Mouse (Mus musculus): ENCODE data around the gene Txn2.

Gene Txn2

DNA sequence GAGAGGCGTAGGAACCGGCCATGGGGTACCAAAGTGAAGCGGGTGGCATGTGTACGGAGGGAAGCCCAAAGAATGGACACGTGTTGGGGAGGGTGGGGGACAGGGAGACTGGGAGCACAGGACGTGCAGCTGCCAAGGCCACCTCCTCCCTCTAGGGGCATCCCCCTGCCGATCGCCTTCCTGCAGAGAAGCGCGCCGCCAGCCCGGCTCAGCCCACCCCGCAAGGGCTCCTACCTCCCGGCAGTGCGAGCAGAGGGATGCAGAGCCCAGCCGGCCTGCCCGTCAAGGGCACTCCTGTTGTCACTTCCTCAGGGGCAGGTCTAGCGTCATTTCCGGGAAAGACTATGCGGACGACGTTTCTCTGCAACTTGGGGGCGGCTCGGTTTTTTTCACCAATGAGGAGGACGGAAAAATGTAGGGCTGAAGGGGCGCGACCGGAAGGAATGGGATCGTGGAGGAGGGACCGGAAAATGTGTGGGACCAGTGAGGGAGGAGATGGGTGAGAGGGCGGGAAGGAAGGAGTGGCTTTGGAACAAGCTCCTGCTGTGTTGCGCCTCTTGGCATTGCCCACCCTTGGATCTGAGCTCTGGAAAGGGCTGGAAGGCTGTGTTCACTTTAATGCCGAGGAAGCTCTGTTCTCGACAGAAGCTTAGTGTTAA, at the start of gene Txn2:
Gene Txn2, minus strand, starts transcription at position 334 of the 659 bp plus-strand sequence.
- peak; percentile 98 to 99 for DNase-seq (ENCODE audit: low spot score in 2 of 2)

DNA sequence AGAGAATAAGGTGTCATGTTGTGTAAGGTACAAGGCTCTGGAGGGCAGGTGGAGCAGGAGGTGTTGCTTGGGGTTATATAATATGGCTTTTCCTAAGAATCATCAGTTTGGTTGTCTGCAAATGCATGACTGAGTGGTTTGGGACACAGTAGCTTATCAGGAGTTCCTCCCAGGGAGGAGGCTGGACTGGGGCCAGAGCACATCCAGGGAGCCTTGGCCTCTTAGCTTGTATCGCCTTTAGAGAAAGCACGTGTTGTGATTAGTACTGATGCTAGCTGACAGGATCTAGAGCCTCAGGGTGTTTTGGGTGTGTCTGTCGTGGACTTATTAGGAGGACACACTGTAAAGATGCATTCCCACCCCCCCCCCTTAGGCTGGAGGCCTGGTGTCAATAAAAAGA, 48.9 kb upstream of the Txn2 start:
- no peak for DNase-seq (ENCODE audit: low spot score in 2 of 2)

DNA sequence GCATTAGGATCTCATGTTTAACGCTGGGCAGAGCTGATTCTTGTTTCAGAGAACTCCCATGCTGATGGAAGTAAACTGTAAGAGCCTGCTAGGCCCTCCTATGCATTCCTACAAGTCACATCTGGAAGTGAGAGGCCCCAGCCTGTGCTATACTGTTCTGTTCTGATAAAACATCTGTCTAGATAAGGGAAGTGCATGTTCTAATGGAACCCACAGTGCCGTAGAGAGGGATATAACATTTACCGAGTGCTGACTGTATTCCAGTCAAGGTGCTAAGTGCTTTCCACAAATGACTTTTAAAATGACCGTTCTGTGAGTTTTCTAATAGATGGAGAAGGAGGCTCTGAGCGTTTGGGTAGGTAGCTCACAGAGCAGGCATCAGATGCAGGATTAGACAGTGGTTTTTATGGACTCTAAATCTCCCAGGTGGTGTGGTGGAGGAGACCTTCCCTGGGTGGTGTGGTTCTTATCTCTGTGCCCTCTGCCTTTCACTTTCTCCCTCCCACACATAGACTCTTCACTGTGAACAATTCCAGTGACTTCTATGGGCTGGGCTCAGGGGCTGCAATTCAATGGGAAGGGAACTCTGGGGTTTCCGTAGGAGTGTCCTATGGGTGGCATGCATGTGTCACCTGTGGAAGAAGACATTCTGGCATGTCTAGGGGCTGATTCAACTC, 45.5 kb upstream of the Txn2 start:
- DNase-seq (ENCODE audit: low spot score in 2 of 2), result no peak

DNA sequence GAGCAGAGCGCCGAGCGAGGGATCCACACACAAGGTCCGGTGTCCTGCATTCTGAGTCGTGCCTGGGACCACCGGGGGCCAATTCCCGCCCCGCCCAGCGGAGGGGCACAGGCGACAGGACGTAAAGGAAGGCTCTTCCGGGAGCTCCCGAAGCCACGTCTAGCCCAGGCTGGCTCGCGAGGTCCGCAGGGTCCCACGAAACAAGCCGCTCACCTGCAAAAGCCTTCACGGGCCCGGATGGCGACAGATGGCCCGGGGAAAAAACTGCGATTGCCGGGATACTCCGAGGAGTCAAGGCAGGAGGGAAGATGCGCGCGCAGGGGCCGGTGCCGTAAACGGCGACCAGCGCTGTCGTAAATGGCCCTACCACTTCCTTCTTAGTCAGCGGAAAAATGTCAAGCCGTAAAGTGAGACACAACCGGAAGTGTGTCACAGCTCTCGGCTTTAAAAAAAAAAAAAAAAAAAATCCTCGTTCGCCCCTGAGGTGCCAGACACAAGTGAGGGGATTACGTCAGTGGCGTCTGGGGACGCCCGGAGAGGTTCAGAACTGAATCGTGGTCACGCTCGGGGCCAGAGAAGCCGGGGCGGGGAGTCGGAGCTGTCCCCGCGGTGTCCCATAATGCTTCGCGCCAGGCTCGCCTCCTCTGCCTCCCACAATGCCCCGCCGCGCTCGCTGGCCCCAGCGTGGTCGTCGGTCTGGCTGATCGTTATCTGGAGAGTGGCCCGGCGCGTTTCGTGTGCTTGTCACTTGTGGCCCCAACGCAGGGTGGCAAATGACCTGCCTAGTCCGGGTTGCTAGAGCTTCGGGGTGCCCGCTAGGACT, 41.9 kb upstream of the Txn2 start, which contains the start of gene Eif3d:
Gene Eif3d, minus strand, starts transcription at position 344 of the 823 bp plus-strand sequence.
- peak; percentile 93 to 99 for DNase-seq (ENCODE audit: low spot score in 2 of 2)

DNA sequence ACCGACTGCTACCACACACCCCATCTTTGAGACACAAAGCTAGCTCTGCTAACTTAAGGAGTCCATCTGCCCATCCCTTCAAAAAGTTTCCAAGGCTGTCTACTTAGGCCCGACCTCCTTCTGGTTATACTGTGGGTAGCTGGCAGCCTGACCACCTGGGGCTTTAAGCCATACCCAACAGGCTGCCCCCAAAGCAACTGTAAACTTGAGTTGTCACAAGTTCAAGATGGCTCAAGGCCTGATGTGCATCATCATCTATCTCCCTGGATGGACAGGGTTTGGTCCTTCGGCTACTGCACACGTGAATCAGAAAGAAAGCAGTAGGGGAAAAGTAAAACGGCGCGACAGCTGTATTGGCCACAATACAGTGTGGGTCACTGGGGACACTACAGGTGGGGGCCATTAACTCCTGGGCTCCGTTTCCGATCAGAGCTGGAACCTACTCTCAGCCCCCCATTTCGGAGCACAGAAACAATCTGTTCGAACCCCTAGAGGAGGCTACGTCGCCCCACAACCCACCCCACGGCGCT, 41.2 kb upstream of the Txn2 start:
- no peak for DNase-seq (ENCODE audit: low spot score in 2 of 2)

DNA sequence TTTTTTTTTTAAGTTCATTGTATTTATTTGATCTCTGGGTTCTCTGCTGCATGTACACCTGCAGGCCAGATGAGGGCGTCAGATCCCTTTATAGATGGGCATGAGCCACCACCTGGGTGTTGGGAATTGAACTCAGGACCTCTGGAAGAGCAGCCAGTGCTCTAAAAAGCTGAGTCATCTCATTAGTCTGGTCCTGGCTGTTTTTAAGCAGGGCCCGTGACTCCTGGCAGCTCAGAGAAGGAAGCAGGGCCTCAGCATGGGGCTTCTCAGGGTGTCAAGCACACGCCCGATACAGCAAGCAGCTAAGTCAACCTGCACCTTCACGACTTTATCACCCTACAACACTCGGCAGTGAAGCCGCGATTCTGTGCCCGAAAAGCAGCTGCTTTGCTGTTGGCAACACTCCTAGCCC, 36.3 kb upstream of the Txn2 start:
- no peak for DNase-seq (ENCODE audit: low spot score in 2 of 2)

DNA sequence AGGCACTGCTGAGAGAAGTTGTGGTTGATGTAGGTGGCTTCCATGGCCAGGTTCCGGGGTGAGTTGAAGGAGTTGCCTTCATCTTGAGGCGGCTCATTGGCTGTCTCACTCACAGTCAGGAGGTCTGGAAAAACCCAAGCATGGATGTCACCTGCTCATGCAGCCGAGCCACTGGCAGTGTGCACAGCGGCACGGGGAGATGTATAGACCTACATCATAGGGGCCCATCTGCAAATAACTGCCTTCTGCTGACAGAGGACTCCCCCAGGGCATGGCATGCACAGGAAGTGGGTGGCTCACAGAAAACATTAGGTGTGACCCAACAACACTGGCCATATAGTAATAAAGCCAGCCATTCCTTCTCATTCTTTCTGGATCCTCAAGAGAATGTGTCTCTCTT, 33.6 kb upstream of the Txn2 start:
- no peak for DNase-seq (ENCODE audit: low spot score in 2 of 2)

DNA sequence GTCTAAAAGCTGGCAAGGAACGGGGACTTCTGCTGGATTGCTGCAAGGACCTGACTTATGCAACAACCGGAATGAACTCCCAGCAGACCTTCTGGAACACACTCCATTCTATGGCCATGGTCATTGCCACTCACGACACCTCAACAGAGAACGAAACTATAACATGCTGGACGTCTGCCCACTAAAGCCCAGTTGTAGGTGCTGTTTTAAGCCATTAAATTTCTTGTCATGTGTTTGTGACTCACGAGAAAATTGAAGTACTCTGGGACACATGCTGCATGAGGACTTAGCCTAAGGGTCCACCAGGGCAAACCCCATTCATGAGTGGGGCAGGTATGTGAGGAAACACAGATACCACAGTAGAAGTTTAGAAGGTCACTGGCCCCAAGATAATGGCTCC, 31.9 kb upstream of the Txn2 start:
- no peak for DNase-seq (ENCODE audit: low spot score in 2 of 2)

DNA sequence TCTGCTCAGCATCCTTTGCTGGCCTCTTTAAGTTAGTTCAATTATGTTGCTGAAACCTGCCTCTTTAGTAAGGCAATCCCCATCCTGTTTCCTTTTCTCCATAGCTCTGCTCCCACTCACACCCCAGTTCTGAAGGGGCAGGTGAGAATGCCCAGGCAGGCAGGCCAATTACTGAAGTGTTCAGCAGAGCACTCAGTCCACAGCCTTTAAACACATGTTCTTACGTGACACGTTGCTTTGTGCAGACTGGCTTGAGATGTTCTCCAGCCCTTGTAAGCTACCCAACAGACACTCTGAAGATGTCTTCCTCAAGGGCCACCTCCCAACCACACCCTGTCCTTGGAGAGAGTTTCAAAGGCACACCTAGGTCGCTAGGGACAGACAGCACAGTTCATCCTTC, 29.3 kb upstream of the Txn2 start:
- no peak for DNase-seq (ENCODE audit: low spot score in 2 of 2)

DNA sequence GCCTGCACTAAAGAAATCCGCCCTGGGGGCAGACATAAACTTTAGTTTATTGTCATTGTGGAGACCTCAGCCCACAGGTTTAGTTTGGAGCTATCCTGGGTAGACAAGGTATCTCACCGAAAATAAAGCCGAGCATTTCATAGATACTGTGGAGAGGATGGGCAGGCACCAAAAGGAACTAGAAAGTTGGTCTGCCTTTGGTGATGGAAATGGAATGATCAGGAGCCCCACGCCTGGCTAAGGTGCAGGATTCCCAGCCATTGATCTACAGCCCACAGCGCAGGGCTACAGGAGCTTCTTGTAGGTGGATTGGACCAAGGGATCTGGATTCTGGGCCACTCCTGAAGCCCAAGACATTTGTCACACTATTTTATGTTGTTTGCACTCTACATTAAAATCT, 28.8 kb upstream of the Txn2 start:
- DNase-seq (ENCODE audit: low spot score in 2 of 2), result no peak

DNA sequence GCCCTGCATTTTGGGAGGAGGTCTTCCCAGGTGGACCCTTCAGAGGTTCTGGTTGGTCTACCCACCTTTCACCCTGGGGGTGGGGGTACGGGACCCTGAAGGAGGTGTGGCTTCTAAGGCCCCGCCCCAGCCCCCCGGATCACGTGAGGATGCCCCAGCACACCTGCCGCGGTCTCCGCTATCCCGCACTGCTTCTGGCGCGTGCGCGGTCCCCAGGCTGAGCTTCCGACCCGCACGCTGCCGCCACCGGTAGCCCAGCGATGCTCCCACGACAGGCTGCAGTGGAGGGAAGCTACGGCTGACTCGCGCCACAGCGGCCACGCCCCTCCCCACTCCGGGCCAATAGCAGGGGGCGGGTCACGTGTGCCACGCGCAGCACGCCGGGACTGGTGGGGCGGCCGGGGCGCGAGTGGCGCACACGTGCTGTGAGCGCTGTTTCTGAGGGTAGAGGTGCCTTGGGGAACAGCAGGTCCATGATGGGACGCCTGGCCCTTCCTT, 27.6 kb upstream of the Txn2 start, which contains the start of gene Foxred2:
Gene Foxred2, minus strand, starts transcription at position 319 of the 498 bp plus-strand sequence.
- peak; percentile 80 to 88 for DNase-seq (ENCODE audit: low spot score in 2 of 2)

DNA sequence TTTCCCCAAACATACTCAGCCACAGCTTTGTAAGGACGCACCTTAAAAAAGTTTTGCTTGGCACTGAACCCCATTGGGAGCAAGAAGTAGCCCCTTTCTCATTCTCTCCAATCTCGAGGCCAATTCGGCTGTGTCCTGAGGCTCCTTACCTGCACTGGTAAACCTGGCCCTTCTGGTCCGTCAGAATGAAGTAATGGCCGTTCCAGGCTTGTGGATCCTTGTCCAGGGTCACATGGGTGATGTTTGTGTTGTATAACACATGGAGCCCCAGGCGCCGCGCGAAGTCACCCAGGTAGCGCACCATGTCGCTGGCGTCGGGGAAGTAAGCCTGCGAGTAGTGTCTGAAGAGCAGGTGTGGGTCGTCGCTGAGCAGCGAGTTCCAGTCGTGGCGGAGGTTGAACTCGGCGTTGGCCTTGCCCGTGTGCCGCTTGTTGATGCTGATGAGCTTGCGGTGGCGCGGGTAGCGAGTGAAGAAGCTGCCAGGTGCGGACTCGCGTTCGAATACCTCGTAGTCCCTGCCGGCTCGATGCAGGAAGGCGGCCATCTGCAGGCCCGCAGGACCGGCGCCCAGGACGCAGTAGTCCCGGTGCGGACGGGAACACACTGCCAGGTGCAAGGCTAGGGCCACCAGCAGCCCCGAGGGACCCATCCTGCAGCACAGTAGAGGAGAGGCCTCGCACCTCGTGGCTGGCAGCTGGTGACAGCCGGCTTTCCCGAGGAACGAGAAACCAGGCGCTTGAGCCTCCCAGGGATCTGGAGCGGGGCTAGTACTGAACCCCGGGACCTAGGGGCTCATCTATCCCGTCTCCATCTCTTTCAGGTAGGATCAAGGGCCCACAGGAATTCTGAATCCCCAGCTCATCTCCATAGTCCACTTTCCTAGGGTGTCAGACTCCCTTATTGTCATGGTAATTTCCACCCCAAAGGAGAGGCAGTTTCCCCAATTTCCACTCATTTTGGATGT, 26.9 kb upstream of the Txn2 start:
- DNase-seq (ENCODE audit: low spot score in 2 of 2), result peak in 1 of 2 experiments; percentile 11

DNA sequence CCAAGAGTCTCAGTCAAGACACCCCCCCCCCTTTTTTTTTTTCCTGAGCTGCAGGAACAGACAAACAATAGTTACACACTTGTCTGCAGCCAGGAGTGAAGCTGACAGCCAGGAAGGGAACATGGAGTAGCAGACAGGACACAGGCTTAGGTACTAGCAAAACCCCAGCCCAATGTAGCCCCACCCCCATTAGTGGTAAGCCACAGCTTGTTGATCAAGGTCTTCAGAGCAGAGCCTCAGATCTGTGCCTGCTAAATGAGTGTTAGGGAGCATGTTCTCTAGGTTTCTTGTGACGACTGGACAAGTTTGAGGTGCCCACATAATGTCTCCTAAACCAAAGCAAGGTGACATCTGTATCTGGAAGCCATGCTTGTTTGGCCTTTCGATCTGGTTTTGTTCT, 25.6 kb upstream of the Txn2 start:
- no peak for DNase-seq (ENCODE audit: low spot score in 2 of 2)

DNA sequence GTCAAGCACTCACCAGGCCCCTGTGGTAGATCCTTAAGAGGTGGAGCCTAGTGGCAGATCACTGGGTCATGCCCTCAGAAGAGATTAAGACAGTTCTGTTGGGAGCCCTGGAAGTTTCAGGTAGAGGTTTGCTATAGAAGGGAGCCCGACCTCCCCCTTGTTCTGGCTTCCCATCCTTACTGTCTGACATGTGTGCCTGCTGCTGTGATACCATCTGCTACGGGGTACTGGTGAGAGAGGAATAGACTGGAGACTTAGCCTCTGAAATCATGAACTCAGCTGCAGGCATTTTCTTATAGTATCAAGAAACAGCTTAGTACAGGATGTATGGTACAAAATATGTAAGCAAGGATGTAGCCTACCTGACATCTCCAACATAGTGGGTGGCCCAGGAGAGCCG, 24.1 kb upstream of the Txn2 start:
- no peak for DNase-seq (ENCODE audit: low spot score in 2 of 2)

DNA sequence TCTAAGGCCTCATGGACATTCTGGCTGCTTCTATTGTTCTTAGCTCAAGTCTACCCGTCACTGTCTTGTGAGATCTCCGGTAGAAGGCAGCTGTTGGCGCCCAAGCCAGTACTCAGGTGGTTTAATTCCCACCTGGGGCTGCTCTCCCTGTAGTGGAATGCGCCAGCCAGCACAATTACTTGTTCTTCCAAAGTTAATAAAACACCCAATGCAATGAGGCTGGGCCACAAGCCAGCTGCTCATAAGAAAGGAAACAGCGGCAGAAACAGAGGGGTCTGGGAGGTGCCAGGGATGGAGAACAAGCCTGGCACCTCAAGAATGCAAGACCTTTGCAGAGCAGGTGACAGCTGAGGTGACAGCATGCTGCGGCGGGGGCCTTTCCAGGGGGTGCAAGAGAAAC, 20.3 kb upstream of the Txn2 start:
- no peak for DNase-seq (ENCODE audit: low spot score in 2 of 2)

DNA sequence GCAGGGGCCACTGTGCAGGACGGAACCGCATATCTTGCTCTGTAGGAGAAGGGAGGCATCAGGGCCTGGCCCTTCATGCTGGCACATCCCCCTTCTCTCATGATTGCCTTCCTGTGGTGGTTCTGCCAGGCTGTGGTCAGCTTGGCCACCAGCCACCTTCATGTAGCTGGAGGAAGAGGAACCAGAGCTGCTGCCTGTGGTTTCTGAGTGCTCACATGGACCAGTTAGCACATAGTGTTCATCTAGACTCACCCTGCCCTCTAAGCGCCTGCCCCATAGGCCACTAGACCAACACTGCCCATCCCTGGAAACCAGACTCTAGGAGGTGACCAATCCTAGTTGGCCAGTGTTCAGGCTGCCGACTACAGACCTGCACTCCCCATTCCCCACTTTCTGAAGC, 16.9 kb upstream of the Txn2 start:
- peak in 1 of 2 experiments; percentile 42 for DNase-seq (ENCODE audit: low spot score in 2 of 2)

DNA sequence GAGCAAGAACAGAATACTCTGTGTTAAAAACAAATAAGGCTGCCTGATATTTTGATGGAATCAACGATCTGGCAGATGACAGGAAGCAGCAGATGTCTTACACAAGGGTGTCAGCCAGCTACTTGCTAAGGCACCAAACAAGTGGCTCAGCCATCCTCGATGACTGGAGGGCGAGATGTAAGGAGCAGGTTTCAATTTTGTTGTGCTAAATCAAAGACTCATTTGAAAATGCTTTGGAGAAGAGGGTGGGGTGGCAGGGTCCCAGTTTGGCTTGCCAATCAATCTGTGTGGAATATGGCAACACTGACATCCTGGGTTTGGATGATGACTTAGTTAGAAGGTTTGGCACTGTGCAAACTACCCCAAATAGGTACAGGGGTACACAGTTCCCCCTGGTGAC, 12.8 kb upstream of the Txn2 start:
- no peak for DNase-seq (ENCODE audit: low spot score in 2 of 2)

DNA sequence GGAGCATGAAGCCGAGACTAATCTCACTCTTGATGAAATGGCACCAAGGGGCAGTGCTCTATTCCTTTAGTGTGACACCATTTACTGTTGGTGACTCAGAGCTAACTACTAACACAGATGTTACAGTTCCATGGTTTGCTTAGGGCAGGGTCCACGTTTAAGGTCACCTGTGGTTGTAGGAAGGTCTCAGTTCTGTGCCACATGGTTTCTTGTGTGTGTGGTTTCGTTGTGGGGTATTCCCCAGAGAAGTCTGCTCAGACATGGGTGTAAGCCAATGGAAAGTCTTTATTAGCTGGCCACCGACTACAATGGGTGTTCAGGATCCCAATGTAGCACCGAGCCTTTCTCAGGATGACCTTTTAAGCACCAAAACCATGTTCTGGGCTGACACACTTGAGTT, 9.7 kb upstream of the Txn2 start:
- DNase-seq (ENCODE audit: low spot score in 2 of 2), result no peak

DNA sequence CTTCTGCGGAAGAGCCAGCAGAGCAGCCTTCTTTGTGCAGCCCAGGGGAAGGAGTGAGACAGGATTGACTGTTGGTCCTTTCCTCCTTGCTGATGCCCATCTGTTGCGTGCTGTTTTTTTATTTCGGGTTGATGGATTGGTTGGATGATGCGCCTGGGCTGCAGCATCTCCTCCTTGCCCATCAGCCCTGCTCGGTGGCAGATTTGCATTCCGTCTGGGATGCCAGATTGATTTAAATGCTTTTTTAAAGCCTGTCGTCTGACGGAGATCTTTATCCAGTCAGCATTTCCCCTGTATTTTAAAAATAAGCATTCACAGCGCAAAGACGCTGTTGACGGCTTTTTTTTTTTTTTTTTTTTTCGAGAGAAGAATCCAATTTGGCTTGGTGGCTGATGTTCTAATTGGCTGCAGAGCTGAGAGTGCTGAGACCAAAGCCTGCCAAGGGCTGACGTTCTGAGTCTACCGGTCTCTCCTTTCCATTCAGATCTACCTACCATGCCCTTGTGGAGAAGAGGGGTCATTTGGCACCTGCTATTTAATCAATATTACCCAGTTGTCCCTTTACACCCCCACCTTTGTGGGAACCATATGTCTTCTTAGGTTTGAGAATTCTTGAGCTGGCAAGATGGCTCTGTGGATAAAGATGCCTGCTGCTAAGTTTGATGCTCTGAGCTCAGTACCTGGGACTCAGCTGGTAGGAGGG, 7.0 kb upstream of the Txn2 start:
- DNase-seq (ENCODE audit: low spot score in 2 of 2), result peak in 1 of 2 experiments; percentile 54

DNA sequence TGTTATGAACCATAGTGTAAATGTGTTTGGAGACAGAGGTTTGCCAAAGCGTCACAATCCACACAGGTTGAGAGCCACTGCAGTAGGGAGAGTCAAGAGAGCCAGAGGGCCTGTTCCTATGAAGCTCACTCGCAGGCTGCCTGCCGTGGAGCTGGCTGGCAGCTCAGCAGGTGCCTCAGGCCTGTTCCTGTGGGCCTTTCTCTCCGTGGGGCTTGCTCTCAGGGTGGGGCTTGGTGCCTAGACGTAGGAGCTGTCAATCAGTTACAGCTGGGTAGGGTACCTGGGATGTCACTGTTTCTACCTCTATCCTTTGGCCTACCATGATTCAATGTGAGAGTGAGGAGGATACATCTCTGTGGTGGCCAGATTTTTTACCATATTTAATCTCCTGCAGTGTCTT, 6.2 kb upstream of the Txn2 start:
- DNase-seq (ENCODE audit: low spot score in 2 of 2), result no peak

Measured in left cerebral cortex, adult 9 months (tissue).